Mouse (Mus musculus) heart, embryonic 13.5 days (tissue): Measurements from ENCODE around the gene Spaca6. TPM values are rescaled to one million over a fixed set of nuclear protein-coding genes. Genes with fewer than 3 reads are reported as not detected.
"Not testable (repeated sequence)": the region's sequence is repeated elsewhere in the genome, so short reads cannot be mapped to it uniquely, and the experiment has no call there.

Experiments
- ATAC-seq: fragments of 200-750 bp; cut with Nextera tagmentation; 2 replicates; pipeline ENCODE4 v1.8.0; 2017; ENCODE audit warnings: moderate TSS enrichment; ENCODE audit not compliant: insufficient number of reproducible peaks, low FRiP score, low TSS enrichment; ENCODE audit errors: extremely low read depth
- H3K27ac ChIP-seq: fragments of 300-500 bp; sonication (generic); replicated peaks from 2 replicates; pipeline ENCODE4 v1.5.1; 2015; ENCODE audit warnings: moderate library complexity, mild to moderate bottlenecking, inconsistent platforms
- H3K27me3 ChIP-seq: fragments of 300-500 bp; sonication (generic); replicated peaks from 2 replicates; pipeline ENCODE4 v1.6.1; 2015; ENCODE audit warnings: mild to moderate bottlenecking, inconsistent platforms
- H3K36me3 ChIP-seq: fragments of 300-500 bp; sonication (generic); 2 replicates; pipeline ENCODE4 v1.6.1; 2015; ENCODE audit warnings: mild to moderate bottlenecking, inconsistent platforms
- H3K4me1 ChIP-seq: fragments of 300-500 bp; sonication (generic); 2 replicates; pipeline ENCODE4 v1.6.1; 2015; ENCODE audit warnings: inconsistent platforms
- H3K4me2 ChIP-seq: fragments of 300-500 bp; sonication (generic); 2 replicates; pipeline ENCODE4 v1.6.1; 2015; ENCODE audit warnings: inconsistent platforms, mild to moderate bottlenecking, moderate library complexity
- H3K4me3 ChIP-seq: fragments of 300-500 bp; sonication (generic); 2 replicates; pipeline ENCODE4 v1.5.1; 2015; ENCODE audit warnings: moderate library complexity, mild to moderate bottlenecking, inconsistent platforms
- H3K9ac ChIP-seq: fragments of 300-500 bp; sonication (generic); 2 replicates; pipeline ENCODE4 v1.6.1; 2015; ENCODE audit warnings: inconsistent platforms, mild to moderate bottlenecking, moderate library complexity
- H3K9me3 ChIP-seq: fragments of 300-500 bp; sonication (generic); 2 replicates; pipeline ENCODE4 v1.6.1; 2016; ENCODE audit warnings: inconsistent platforms
- WGBS: fragments of 180-500 bp; shearing (Covaris S2); methylation state at CpG from one replicate; pipeline ENCODE4 v1.1.7; 2015; ENCODE audit warnings: mixed read lengths; 5-methylcytosine and 5-hydroxymethylcytosine counted together
- polyA plus RNA-seq: library from polyadenylated mRNA; unstranded; fragments of >200 nt; fragmentation: Nextera tagmentation; extraction: Ambion mirVana; gene quantifications from 2 replicates; pipeline ENCODE4 v1.2.1, GENCODE M21; 2015

The Spaca6 gene
- polyA plus RNA-seq, 1 experiment from 2014 or later = 27.0 TPM

GRCm38 (mm10) chr17:17829816-17830535 is 3.0 kb downstream of the Spaca6 start:
- Histone ChIP-seq H3K4me1 (peaks cover 67% of the 10 kb centered on the region), H3K4me2 (peak overlapping the region; percentile 84), H3K27me3 (no peaks in the 10 kb centered on the region), H3K27ac (peak overlapping the region; percentile 99), H3K9me3 (no peaks in the 10 kb centered on the region), H3K9ac (peak overlapping the region; percentile 98), H3K36me3 (peaks cover 41% of the 10 kb centered on the region), H3K4me3 (peak overlapping the region; percentile 89)
- WGBS = 65% methylated on average over 23 of the region's 23 CpGs
- no peak for ATAC-seq

- peak overlapping the region; percentile 84 for H3K4me2 ChIP-seq
- H3K36me3 ChIP-seq = peaks cover 45% of the 10 kb centered on the region
- 66% methylated on average over 7 of the region's 7 CpGs for WGBS
- ATAC-seq = no peak
- no peaks in the 10 kb centered on the region for H3K9me3 ChIP-seq
- H3K27me3 ChIP-seq = no peaks in the 10 kb centered on the region
- peak overlapping the region; percentile 89 for H3K4me3 ChIP-seq
- H3K9ac ChIP-seq = peak overlapping the region; percentile 98
- peaks cover 71% of the 10 kb centered on the region for H3K4me1 ChIP-seq
- H3K27ac ChIP-seq = peak overlapping the region; percentile 39; the same call in 1 of the 2 replicates
Observed at GRCm38 (mm10) chr17:17830731-17831130, 3.8 kb downstream of the Spaca6 start.

- 6% methylated on average over 1 of the region's 1 CpGs for WGBS
- Histone ChIP-seq H3K4me2 (peak overlapping the region; percentile 33; the same call in 1 of the 2 replicates), H3K4me3 (no peak overlapping the region), H3K9me3 (no peaks in the 10 kb centered on the region), H3K36me3 (peaks cover 70% of the 10 kb centered on the region), H3K27ac (peak overlapping the region; percentile 61), H3K9ac (no peak overlapping the region), H3K27me3 (no peaks in the 10 kb centered on the region), H3K4me1 (peaks cover 86% of the 10 kb centered on the region)
- ATAC-seq = no peak
Observed at GRCm38 (mm10) chr17:17834896-17835295, 7.9 kb downstream of the Spaca6 start.

GRCm38 (mm10) chr17:17836101-17836500 is 9.1 kb downstream of the Spaca6 start:
- 71% methylated on average over 5 of the region's 5 CpGs for WGBS
- Histone ChIP-seq H3K27ac (peak overlapping the region; percentile 16), H3K27me3 (no peaks in the 10 kb centered on the region), H3K4me3 (no peak overlapping the region), H3K9ac (no peak overlapping the region), H3K4me1 (peaks cover 74% of the 10 kb centered on the region), H3K36me3 (peaks cover 72% of the 10 kb centered on the region), H3K4me2 (no peak overlapping the region), H3K9me3 (no peaks in the 10 kb centered on the region)
- ATAC-seq = no peak

GRCm38 (mm10) chr17:17837426-17837825 is 10.5 kb downstream of the Spaca6 start:
- no peaks in the 10 kb centered on the region for H3K27me3 ChIP-seq
- WGBS = 9% methylated on average over 13 of the region's 13 CpGs

GRCm38 (mm10) chr17:17837919-17838701 is 11.2 kb downstream of the Spaca6 start:
- Histone ChIP-seq H3K4me3 (peak overlapping the region; percentile 55), H3K27me3 (no peaks in the 10 kb centered on the region), H3K4me1 (peaks cover 54% of the 10 kb centered on the region), H3K9ac (peak overlapping the region; percentile 82), H3K36me3 (peaks cover 70% of the 10 kb centered on the region), H3K9me3 (no peaks in the 10 kb centered on the region), H3K4me2 (peak overlapping the region; percentile 72), H3K27ac (peak overlapping the region; percentile 89)
- ATAC-seq = peak; percentile 96
- under 1% methylated on average over 41 of the region's 43 CpGs for WGBS

More at GRCm38 (mm10) chr17:17837426-17837825, 10.5 kb downstream of the Spaca6 start:
- no peak for ATAC-seq
- H3K36me3 ChIP-seq = peaks cover 72% of the 10 kb centered on the region
- H3K27ac ChIP-seq = peak overlapping the region; percentile 89
- peak overlapping the region; percentile 55 for H3K4me3 ChIP-seq
- H3K9ac ChIP-seq = peak overlapping the region; percentile 82
- peak overlapping the region; percentile 72 for H3K4me2 ChIP-seq
- peaks cover 60% of the 10 kb centered on the region for H3K4me1 ChIP-seq
- H3K9me3 ChIP-seq = no peaks in the 10 kb centered on the region

- Histone ChIP-seq H3K27me3 (no peaks in the 10 kb centered on the region), H3K27ac (no peak overlapping the region), H3K9me3 (no peaks in the 10 kb centered on the region), H3K4me2 (no peak overlapping the region), H3K36me3 (peaks cover 62% of the 10 kb centered on the region), H3K4me3 (no peak overlapping the region), H3K9ac (no peak overlapping the region), H3K4me1 (peaks cover 46% of the 10 kb centered on the region)
- no peak for ATAC-seq
- 91% methylated on average over 2 of the region's 2 CpGs for WGBS
Observed at GRCm38 (mm10) chr17:17839276-17839675, 12.3 kb downstream of the Spaca6 start.

- no peak overlapping the region for H3K27ac ChIP-seq
- no peak overlapping the region for H3K4me3 ChIP-seq
- H3K4me1 ChIP-seq = peaks cover 31% of the 10 kb centered on the region
- 87% methylated on average over 7 of the region's 7 CpGs for WGBS
- no peaks in the 10 kb centered on the region for H3K27me3 ChIP-seq
- ATAC-seq = no peak
- no peak overlapping the region for H3K9ac ChIP-seq
- no peak overlapping the region for H3K4me2 ChIP-seq
- peaks cover 57% of the 10 kb centered on the region for H3K36me3 ChIP-seq
- no peaks in the 10 kb centered on the region for H3K9me3 ChIP-seq
Observed at GRCm38 (mm10) chr17:17840796-17841195, 13.8 kb downstream of the Spaca6 start.

- H3K4me3 ChIP-seq = no peak overlapping the region
- no peak overlapping the region for H3K4me2 ChIP-seq
- no peak overlapping the region for H3K27ac ChIP-seq
- 62% methylated on average over 27 of the region's 27 CpGs for WGBS
- H3K36me3 ChIP-seq = peaks cover 48% of the 10 kb centered on the region
- H3K9ac ChIP-seq = no peak overlapping the region
- no peaks in the 10 kb centered on the region for H3K9me3 ChIP-seq
- H3K27me3 ChIP-seq = no peaks in the 10 kb centered on the region; the same call in 1 of the 2 replicates
- ATAC-seq = no peak
- H3K4me1 ChIP-seq = peaks cover 7% of the 10 kb centered on the region
Observed at GRCm38 (mm10) chr17:17843534-17844261, 16.7 kb downstream of the Spaca6 start.

- ATAC-seq, H3K9ac ChIP-seq, H3K4me2 ChIP-seq: not testable (repeated sequence)
Observed at GRCm38 (mm10) chr17:17844606-17845005, 17.6 kb downstream of the Spaca6 start.

More at GRCm38 (mm10) chr17:17844606-17845005, 17.6 kb downstream of the Spaca6 start:
- not testable (repeated sequence) for H3K9me3 ChIP-seq, H3K27ac ChIP-seq, H3K4me3 ChIP-seq, H3K27me3 ChIP-seq, H3K4me1 ChIP-seq
- H3K36me3 ChIP-seq = peaks cover 40% of the 10 kb centered on the region
- 46% methylated on average over 3 of the region's 3 CpGs for WGBS
